In the genomic region with DNA sequence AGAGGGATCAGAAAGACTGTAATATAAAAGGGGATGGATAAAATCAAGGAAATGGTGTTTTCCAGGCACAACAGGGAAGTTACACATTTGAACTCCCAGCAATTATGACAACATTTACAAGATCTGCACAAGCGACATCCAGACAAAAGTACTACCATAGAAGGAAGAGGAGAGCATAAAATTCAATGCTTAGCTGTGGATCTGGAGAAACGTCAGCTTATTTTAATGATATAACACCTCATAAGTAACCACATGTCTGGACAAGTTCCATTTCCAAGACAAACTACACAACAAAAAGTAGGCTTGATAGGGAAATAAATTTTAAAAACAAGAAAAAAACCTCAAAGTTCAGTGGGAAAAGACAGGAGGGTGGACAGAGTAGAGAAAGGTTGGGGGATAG, we compare ENCODE assay signal across 24 mouse cellular contexts.
A peak's percentile ranks its signal among the peaks of the same experiment; 100 is the strongest.
DNase-seq lines count a peak whose midpoint lies in the region; ATAC-seq and TF ChIP-seq lines count a peak whose summit lies in the region.
"Had no signal": no experiment of that assay in that cellular context is flagged by ENCODE, and none has a peak within 500 bp of the region (broad histone marks: within the 10 kb centered on the region; RNA-seq: fewer than 3 reads in every experiment).

No protein-coding gene starts in this region.

- H3K9ac ChIP-seq in kidney, postnatal 0 days (ENCODE audit: low read depth, low read length): no peak overlapping the region
- H3K9ac ChIP-seq in lung, embryonic 14.5 days: no peak overlapping the region
- H3K9ac ChIP-seq in lung, embryonic 16.5 days (ENCODE audit: low read length): no peak overlapping the region
- H3K9ac ChIP-seq: embryonic facial prominence, embryonic 12.5 days; forebrain, embryonic 13.5 days; forebrain, embryonic 15.5 days had no signal

- no peak overlapping the region for H3K4me2 ChIP-seq in kidney, postnatal 0 days (ENCODE audit: low read length)
- no peak overlapping the region for H3K4me2 ChIP-seq in lung, embryonic 14.5 days
- H3K4me2 ChIP-seq in lung, embryonic 16.5 days (ENCODE audit: low read depth, low read length): no peak overlapping the region
- H3K4me2 ChIP-seq: embryonic facial prominence, embryonic 12.5 days; forebrain, embryonic 13.5 days; forebrain, embryonic 15.5 days had no signal

- ATAC-seq in kidney, postnatal 0 days (replicated peaks; ENCODE audit: low FRiP score, low read depth): no peak
- ATAC-seq in lung, embryonic 14.5 days (ENCODE audit: insufficient read depth): 0 out of 2 replicates have a peak, but pooled peaks have one; percentile 28
- peak; percentile 41; the same call in 1 of the 2 replicates for ATAC-seq in lung, embryonic 16.5 days (ENCODE audit: low read depth)
- ATAC-seq: activated CD4-positive, CD25-positive, alpha-beta regulatory T cell, adult 4 months; CD4-positive, CD25-positive, alpha-beta regulatory T cell, adult 4 months; forebrain, embryonic 13.5 days; forebrain, embryonic 15.5 days; Patski had no signal

- no peak for TF ChIP-seq CTCF in kidney, postnatal 0 days (IDR thresholded peaks at IDR 0.05; ENCODE audit: low read depth)
- no peak for TF ChIP-seq CTCF in lung, embryonic 14.5 days (IDR thresholded peaks at IDR 0.05; ENCODE audit: low read depth)

- no peaks in the 10 kb centered on the region for H3K27me3 ChIP-seq in kidney, postnatal 0 days (ENCODE audit: insufficient read depth, low read length)
- H3K27me3 ChIP-seq in lung, embryonic 14.5 days (ENCODE audit: insufficient read depth, low read length): no peaks in the 10 kb centered on the region
- H3K27me3 ChIP-seq in lung, embryonic 16.5 days (ENCODE audit: control insufficient read depth, insufficient read depth, low read depth, low read length): no peaks in the 10 kb centered on the region
- H3K27me3 ChIP-seq: CH12.LX; embryonic facial prominence, embryonic 12.5 days; forebrain, embryonic 13.5 days; forebrain, embryonic 15.5 days; Patski had no signal

- no peak overlapping the region for H3K27ac ChIP-seq in kidney, postnatal 0 days
- H3K27ac ChIP-seq in lung, embryonic 14.5 days (ENCODE audit: low read depth): peak overlapping the region; percentile 0; the same call in 1 of the 2 replicates
- H3K27ac ChIP-seq in lung, embryonic 16.5 days (ENCODE audit: low read length): no peak overlapping the region
- H3K27ac ChIP-seq: embryonic facial prominence, embryonic 10.5 days; embryonic facial prominence, embryonic 12.5 days; forebrain, embryonic 13.5 days; forebrain, embryonic 15.5 days had no signal

- no peaks in the 10 kb centered on the region for H3K36me3 ChIP-seq in kidney, postnatal 0 days (ENCODE audit: insufficient read depth, low read length)
- H3K36me3 ChIP-seq in lung, embryonic 14.5 days (ENCODE audit: insufficient read depth): no peaks in the 10 kb centered on the region
- H3K36me3 ChIP-seq in lung, embryonic 16.5 days (ENCODE audit: control insufficient read depth, insufficient read depth, low read length): no peaks in the 10 kb centered on the region
- H3K36me3 ChIP-seq: embryonic facial prominence, embryonic 10.5 days; embryonic facial prominence, embryonic 12.5 days; forebrain, embryonic 15.5 days; G1E had no signal

- DNase-seq in kidney, postnatal 0 days (ENCODE audit: low spot score): peak; percentile 17
- no peak for DNase-seq in kidney, postnatal 25 days
- peak; percentile 65 for DNase-seq in lung, embryonic 14.5 days
- no peak for DNase-seq in lung, postnatal 4 days
- no peak for DNase-seq in lung, postnatal 36 days
- DNase-seq: adrenal gland, adult 8-10 months; adrenal gland, postnatal 14 days; adrenal gland, postnatal 36 days; B cell, adult 2 months; cerebellum, adult 11-12 months; cerebellum, adult 2 months; cerebellum, adult 9-10 months; cerebellum, postnatal 10 days; cerebellum, postnatal 25 days had no signal

- 62% methylated on average over 2 of the region's 2 CpGs for WGBS in kidney, postnatal 0 days
- 28% methylated on average over 2 of the region's 2 CpGs for WGBS in lung, embryonic 14.5 days
- 45% methylated on average over 2 of the region's 2 CpGs for WGBS in lung, embryonic 16.5 days

- no peak overlapping the region for H3K4me3 ChIP-seq in kidney, postnatal 0 days (replicated peaks; ENCODE audit: low read depth, low read length)
- H3K4me3 ChIP-seq in lung, embryonic 14.5 days (ENCODE audit: low read depth, low read length): no peak overlapping the region
- no peak overlapping the region for H3K4me3 ChIP-seq in lung, embryonic 16.5 days (ENCODE audit: low read length)
- H3K4me3 ChIP-seq: embryonic facial prominence, embryonic 10.5 days; embryonic facial prominence, embryonic 12.5 days; forebrain, embryonic 13.5 days; forebrain, embryonic 15.5 days had no signal

- H3K4me1 ChIP-seq in kidney, postnatal 0 days (replicated peaks; ENCODE audit: insufficient read depth, low read length): no peaks in the 10 kb centered on the region
- H3K4me1 ChIP-seq in lung, embryonic 14.5 days (ENCODE audit: insufficient read depth): no peaks in the 10 kb centered on the region
- H3K4me1 ChIP-seq in lung, embryonic 16.5 days (replicated peaks; ENCODE audit: control insufficient read depth, insufficient read depth, low read length): no peaks in the 10 kb centered on the region
- H3K4me1 ChIP-seq: embryonic facial prominence, embryonic 10.5 days; embryonic facial prominence, embryonic 12.5 days; forebrain, embryonic 13.5 days; forebrain, embryonic 15.5 days had no signal

- no peaks in the 10 kb centered on the region for H3K9me3 ChIP-seq in kidney, postnatal 0 days (replicated peaks; ENCODE audit: low read length)
- no peaks in the 10 kb centered on the region for H3K9me3 ChIP-seq in lung, embryonic 14.5 days (ENCODE audit: low read depth, low read length)
- H3K9me3 ChIP-seq in lung, embryonic 16.5 days (ENCODE audit: control insufficient read depth, low read length): no peaks in the 10 kb centered on the region
- H3K9me3 ChIP-seq: embryonic facial prominence, embryonic 10.5 days; embryonic facial prominence, embryonic 12.5 days; forebrain, embryonic 13.5 days; forebrain, embryonic 15.5 days; G1E had no signal

Comparison
In these comparisons a context has a peak if more than half of its experiments do, and no peak if none do; other contexts are left out.
1. DNase-seq: peak in kidney, postnatal 0 days (single experiment) and lung, embryonic 14.5 days (single experiment); none in kidney, postnatal 25 days (0 of 2), lung, postnatal 4 days (0 of 2) and lung, postnatal 36 days (single experiment).